Mouse (Mus musculus): ENCODE results near the gene Smco2.
"Not testable (repeated sequence)": the region's sequence is repeated elsewhere in the genome, so short reads cannot be mapped to it uniquely, and the experiment has no call there.

The Smco2 gene

DNA sequence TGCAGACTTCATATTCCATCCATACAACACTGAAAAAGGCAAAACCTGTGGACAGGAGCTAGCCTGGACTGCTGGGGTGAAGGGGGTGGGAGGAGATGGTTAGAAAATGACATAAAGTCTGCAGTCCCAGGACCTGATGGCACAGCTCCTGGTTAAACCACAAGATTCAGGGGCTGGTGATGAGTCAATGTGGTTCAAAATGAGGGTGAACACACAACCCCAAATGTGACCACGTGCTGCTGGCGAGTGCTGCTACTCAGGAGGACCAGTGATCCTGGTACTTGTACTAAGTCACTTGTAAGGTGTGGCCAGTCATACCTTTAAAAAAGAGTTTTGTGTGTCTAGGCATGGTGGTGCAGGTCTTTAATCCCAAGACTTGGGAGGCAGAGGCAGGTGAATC lies 13.2 kb downstream of the Smco2 start:
- no peak for DNase-seq

GRCm38 (mm10) chr6:146864370-146864769 lies 14.5 kb downstream of the Smco2 start:
- DNase-seq = not testable (repeated sequence)

DNA sequence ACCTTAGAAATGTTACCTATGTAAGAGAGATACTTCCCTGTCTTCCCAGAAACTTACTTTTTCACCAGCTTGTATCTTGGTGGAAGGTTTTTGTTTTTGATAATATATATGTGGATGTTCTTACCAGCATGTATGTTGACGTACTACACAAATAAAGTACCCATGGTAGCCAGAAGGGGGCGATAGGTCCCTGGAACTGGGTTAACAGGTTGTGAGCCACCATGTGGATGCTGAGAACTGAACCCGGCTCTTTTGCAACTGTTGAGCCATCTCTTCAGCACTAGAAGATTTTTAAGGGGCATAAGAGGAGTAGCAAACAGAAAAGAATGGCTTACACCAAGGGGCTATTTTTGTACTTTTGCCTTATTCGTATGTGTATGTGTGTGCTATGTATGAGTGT lies 15.8 kb downstream of the Smco2 start:
- no peak for DNase-seq

DNA sequence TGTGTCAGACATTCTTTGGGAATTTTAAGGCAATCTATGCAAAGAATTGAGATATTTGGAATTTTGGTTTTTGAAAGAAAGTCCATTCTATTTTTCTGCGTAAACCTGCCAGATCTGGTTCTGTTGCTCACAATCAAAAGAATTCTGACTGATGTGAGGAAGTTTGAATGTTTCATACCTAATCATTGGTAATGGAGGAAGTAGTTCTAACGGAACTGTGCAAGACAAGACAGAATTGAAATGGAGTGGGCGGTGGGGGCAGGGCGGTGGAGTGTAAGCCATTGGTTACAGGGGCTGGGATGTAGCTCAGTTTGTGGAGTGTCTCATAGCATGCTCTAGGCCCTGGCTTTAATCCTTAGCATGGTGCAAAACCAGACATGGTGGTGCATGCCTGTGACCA lies 22.1 kb downstream of the Smco2 start:
- no peak for DNase-seq

- DNase-seq = no peak
These were observed 24.5 kb downstream of the Smco2 start for GRCm38 (mm10) chr6:146874415-146874814.

DNA sequence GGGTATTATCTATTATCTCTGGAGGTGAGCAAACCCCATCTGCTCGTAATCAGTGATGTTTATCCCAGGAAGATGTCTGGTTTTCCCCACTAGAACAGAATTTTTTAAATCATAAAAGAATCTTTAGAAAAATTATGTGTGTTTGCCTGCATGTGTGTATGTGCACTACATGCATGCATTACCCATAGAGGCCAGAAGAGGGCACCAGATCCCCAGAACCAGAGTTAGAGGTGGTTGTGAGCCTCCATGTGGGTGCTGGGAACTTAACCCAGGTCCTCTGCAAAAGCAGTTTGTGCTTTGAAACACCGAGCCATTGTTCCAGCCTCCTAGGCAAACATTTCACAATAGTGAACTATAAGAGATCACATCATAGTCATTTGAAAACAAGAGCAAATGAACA lies 26.9 kb downstream of the Smco2 start:
- no peak for DNase-seq

- DNase-seq = peak; percentile 39
These were observed 27.6 kb downstream of the Smco2 start for GRCm38 (mm10) chr6:146877425-146878045.

DNA sequence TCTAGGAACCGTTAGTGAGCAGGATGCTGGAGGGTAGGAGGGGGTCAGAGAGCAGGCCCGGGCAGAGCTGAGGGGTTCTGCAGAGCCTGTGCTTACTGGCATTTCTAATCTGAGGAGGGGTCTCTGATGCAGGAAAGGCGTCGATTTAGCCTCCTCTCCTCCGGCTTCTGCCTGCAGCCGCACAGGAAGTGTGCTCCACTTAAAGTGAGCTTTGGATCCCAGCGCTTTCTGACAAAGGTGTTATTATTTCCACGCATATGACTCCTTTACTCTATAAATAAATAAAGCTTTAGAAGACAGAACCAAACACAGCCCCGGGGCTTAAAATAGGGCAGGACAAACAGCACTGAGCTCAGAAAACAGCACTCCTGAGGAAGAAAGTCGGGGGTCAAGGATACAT lies 29.0 kb downstream of the Smco2 start:
- no peak for DNase-seq

DNA sequence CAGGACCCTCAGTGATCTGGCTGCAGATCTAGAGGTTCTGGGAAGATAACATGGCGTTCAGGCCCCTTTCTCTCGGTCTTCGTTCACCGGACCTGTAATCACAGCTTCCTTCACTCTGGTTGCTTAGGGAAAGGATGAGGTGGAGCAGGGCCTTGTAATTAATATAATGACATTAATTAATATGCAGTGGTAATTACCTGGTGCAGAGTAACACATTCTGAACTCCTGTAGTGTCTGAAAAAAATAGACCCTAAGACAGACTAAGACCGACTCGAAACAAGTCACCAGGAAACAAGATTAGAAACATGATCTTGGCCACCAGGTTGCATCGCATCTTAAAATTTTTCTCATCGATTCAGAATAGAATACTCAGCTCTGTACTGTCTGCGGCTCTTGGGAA lies 30.0 kb downstream of the Smco2 start:
- DNase-seq = no peak

DNA sequence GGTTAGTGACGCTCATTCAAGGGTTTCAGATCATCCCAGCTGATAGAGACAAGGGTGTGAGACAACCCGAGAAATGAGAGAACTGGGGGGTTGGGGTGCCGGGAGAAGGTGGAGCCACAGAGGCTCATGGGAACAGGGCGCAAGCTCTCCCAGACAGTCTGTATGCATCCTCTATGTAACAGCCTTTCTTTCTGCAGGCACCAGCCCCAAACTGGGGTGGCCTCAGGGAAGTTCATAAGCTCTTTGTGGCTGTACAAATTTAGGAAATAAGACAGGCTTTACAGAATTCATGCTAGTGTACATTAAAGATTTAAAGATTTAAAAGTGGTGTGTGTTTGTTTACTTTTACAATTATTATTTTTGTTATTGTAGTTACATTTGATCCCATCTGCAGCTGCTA lies 30.4 kb downstream of the Smco2 start:
- DNase-seq = no peak

DNA sequence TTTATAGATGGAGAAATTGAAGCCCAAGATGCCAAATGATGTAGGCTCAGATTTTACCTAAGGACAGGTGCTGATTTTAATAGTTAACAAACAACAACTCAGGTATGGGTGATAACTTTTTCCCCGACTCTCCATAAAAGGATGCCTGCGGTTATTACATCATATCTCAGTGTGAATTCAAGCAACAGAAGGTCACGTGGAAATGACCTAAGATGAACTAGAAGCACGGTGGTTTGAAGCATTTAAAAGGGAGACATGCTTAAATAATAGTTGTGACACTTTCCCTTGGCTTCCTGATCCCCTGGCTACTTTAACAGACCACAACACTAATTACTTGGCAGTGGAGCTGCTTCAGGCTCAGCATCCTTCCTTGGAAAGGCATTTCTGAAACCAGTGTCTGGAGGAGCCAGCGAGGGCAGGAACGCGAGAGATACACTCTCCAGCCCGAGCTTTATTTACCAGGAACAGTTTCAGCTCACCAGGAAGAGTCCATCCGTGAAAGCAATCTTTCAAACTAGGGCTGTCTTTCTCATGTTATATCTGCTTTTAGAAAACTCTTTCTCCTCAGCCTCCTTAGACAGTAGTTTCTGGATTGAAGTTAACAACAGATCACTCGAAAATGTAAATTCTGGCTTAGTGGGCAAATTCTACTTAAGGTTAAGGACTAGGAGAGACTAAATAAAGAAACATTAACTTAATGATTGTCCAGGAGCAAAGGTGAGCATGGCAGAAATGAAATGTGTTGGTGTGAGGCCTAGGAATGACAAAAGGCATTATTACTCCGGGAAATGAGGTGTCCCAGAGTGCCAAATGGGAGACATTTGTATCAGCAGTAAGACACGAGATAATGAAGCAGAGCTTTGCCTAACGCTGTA lies 32.2 kb downstream of the Smco2 start:
- no peak for DNase-seq

DNA sequence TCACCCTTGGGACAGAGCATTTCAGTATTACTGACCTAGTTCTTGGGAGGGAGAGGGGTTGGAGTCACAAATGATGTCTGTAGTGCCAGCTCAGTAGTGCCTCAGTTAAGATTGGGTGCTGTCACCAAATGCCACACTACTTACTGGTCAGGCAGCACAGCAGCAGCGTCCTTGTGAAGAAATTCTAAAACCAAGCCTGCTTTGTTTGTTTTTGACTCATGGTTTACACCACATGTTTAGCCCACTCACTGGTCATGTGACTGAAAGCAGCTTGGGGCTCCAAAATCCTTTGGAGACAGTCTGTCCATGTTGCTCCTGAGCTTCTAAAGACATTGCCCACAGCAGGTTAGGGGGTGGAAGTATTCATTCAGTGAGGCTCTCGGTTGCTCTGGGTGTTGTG lies 33.5 kb downstream of the Smco2 start:
- DNase-seq = no peak

- no peak for DNase-seq
These were observed 34.3 kb downstream of the Smco2 start for GRCm38 (mm10) chr6:146884171-146884570.

DNA sequence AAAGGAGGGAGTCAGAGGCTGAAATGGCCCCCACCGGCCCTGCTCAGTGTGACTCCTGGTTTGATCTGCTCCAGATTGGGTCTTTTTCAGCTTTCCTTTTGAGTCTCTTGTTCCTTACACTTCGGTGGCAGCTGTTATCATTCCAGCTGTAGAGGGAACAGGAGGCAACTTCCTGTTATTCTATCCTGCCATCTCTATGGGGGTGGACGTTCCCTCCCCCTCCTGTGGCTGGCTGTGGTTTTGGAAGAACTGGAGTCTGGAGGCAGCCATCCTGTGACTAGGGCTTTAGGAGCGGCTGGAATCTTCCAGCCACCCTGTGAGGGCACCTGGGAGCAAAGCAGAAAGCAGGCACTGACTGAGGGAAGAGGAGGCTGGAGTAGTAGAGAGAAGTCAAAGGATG lies 34.9 kb downstream of the Smco2 start:
- DNase-seq = no peak

- DNase-seq = peak; percentile 95
These were observed 38.2 kb downstream of the Smco2 start, which contains the start of gene Ppfibp1 for GRCm38 (mm10) chr6:146887958-146888659. Gene Ppfibp1, plus strand, starts transcription at chr6:146888487.

DNA sequence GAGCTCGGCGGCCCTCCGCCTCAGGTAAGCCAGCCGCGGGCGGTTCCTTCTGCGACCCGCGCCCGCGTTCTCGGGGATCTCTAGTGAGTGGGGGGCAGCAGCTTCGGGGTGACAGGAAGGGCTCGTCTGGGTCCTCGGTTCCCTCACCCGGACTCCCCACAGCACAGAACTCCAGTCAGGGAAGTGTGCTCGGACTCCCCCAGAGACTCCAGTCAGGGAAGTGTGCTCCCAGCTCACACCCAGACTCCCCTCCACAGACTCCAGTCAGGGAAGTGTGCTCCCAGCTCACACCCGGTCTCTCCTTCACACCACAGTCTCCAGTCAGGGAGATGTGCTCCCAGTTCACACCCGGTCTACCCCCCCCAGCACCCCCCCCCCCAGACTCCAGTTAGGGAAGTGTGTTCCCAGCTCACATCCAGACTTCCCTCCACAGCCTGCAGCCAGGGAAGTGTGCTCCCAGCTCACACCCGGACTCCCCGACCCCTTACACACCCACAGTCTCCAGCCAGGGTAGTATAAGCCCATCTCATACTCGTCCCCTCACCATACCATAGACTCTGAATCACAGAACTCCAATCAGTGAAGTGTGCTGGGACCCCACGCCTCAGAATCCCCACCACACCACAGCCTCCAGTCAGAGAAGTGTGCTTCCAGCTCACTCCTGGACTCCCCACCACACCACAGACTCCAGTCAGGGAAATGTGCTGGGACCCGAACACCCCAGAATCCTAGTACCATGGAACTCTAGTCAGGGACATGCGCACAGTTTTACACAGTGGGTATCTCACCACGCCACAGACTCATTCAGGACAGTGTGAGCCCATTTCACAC lies 39.0 kb downstream of the Smco2 start:
- no peak for DNase-seq

GRCm38 (mm10) chr6:146890215-146890614 lies 40.3 kb downstream of the Smco2 start:
- no peak for DNase-seq

- no peak for DNase-seq
These were observed 40.7 kb downstream of the Smco2 start for GRCm38 (mm10) chr6:146890633-146891032.

- no peak for DNase-seq
These were observed 44.0 kb downstream of the Smco2 start for GRCm38 (mm10) chr6:146893890-146894289.

DNA sequence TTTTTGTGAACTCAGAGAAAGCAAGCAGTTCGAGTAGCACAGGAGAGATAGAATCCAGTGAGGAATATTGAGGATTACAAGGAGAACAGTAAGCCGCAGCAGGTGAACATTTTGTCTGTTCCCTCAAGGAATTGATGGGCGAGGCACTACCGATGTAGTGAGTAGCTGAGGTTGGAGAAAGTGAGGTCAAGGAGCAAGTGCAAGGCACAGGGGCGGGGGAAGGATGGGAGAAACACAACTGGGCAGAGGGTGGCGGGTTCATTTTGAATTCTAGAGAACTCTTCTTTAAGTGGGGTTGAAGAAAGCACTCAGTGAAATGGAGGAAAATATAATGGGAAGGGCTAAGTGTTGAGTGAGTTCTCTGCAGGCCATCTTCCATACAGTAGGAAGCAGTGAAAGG lies 48.8 kb downstream of the Smco2 start:
- no peak for DNase-seq

DNA sequence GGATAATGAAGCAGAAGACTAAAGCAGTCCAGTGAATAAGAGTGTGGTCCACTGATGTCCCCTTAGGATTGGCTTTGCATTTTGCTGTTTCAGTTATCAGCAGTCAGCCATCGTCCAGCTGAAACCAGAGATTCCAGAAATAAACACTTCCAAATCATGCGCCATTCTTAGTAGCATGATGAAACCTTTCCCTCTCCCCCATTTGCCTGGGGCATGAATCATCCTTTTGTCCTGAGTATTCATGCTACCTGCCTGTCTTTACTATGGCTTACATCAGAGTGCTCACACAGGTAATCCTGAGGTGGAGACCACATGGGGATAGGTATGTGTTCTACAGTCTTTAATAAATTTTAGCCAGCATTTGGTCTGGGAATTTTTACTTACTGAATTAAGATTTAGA lies 49.7 kb downstream of the Smco2 start:
- no peak for DNase-seq

GRCm38 (mm10) chr6:146901929-146902328 lies 52.0 kb downstream of the Smco2 start:
- no peak for DNase-seq

DNA sequence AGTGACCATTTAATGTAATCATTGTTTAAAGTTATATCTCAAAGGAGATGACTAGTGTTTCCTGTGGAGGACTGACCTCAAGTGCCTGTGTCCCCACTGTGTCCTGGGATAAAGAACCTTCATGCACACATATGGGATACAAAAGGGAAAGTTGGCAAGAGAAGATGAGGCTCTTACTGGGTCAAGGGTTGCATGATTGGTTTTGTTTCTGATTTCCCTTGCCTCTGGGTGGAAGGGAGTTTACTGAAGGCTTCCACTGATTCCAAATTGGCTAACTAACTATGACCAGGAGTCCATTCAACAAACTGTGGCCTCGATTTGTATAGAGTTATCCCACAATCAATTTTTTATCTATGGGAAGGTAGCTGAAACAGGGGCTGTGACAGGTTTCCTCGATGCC lies 53.7 kb downstream of the Smco2 start:
- DNase-seq = no peak
